In genomic region chr4:136699084-136699450, GRCm38 (mm10) we compare ENCODE assay signal across 11 mouse cellular contexts.
DNase-seq lines count a peak whose midpoint lies in the region; ATAC-seq lines count a peak whose summit lies in the region.
"Had no signal": no experiment of that assay in that cellular context is flagged by ENCODE, and none has a peak within 500 bp of the region (broad histone marks: within the 10 kb centered on the region; RNA-seq: fewer than 3 reads in every experiment).

No protein-coding gene starts in this region.

- DNase-seq in layer of hippocampus, adult 18-20 months (ENCODE audit: low spot score in 2 of 2): peak; percentile 42 to 47
- no peak for DNase-seq in layer of hippocampus, adult 9-11 months
- DNase-seq in cerebellum, adult 18-20 months: peak; percentile 62 to 67
- peak; percentile 58 for DNase-seq in forebrain, embryonic 14.5 days (ENCODE audit: low spot score)
- DNase-seq in limb, embryonic 10.5 days (ENCODE audit: low spot score): no peak
- no peak for DNase-seq in thymus, postnatal 25 days
- no peak for DNase-seq in spleen, postnatal 10 days (ENCODE audit: low spot score in 2 of 2)
- DNase-seq: heart, postnatal 14 days; lung, adult 18-20 months had no signal

- WGBS in forebrain, embryonic 14.5 days: 29% methylated on average over 7 of the region's 7 CpGs
- WGBS in limb, embryonic 10.5 days: 84% methylated on average over 7 of the region's 7 CpGs
- 77% methylated on average over 7 of the region's 7 CpGs for WGBS in heart, embryonic 11.5 days (ENCODE audit: insufficient replicate concordance)

- H3K4me3 ChIP-seq in forebrain, embryonic 14.5 days (ENCODE audit: low read depth, low read length): no peak overlapping the region
- H3K4me3 ChIP-seq in limb, embryonic 10.5 days: no peak overlapping the region
- H3K4me3 ChIP-seq in heart, embryonic 11.5 days (ENCODE audit: low read depth, low read length): no peak overlapping the region
- H3K4me3 ChIP-seq: limb, embryonic 12.5 days had no signal

- no peak overlapping the region for H3K4me2 ChIP-seq in forebrain, embryonic 14.5 days (ENCODE audit: low read length)
- no peak overlapping the region for H3K4me2 ChIP-seq in heart, embryonic 11.5 days
- H3K4me2 ChIP-seq: limb, embryonic 12.5 days had no signal

- peaks cover 18% of the 10 kb centered on the region for H3K36me3 ChIP-seq in forebrain, embryonic 14.5 days (ENCODE audit: control insufficient read depth, insufficient read depth, low read length)
- H3K36me3 ChIP-seq in limb, embryonic 10.5 days: peaks cover 21% of the 10 kb centered on the region
- H3K36me3 ChIP-seq in heart, embryonic 11.5 days (ENCODE audit: control insufficient read depth, insufficient read depth, low read length): no peaks in the 10 kb centered on the region

- H3K9me3 ChIP-seq in forebrain, embryonic 14.5 days (replicated peaks; ENCODE audit: control insufficient read depth, low read length): no peaks in the 10 kb centered on the region
- H3K9me3 ChIP-seq in limb, embryonic 10.5 days (replicated peaks): no peaks in the 10 kb centered on the region
- no peaks in the 10 kb centered on the region for H3K9me3 ChIP-seq in heart, embryonic 11.5 days (replicated peaks; ENCODE audit: control insufficient read depth, low read length)
- H3K9me3 ChIP-seq: limb, embryonic 12.5 days had no signal

- H3K27me3 ChIP-seq in forebrain, embryonic 14.5 days (replicated peaks; ENCODE audit: control insufficient read depth, insufficient read depth, low read length): no peaks in the 10 kb centered on the region
- H3K27me3 ChIP-seq in limb, embryonic 10.5 days (ENCODE audit: low read depth, poor library complexity, severe bottlenecking): peaks cover 9% of the 10 kb centered on the region; the same call in 1 of the 2 replicates
- H3K27me3 ChIP-seq in heart, embryonic 11.5 days (ENCODE audit: control insufficient read depth, insufficient read depth, low read length): peaks cover 9% of the 10 kb centered on the region; the same call in 1 of the 2 replicates
- H3K27me3 ChIP-seq: limb, embryonic 12.5 days had no signal

- H3K27ac ChIP-seq in forebrain, embryonic 14.5 days (ENCODE audit: low read depth, low read length): peak overlapping the region; percentile 79
- 0 out of 2 replicates have a peak overlapping the region, but pooled peaks have one; percentile 8 for H3K27ac ChIP-seq in limb, embryonic 10.5 days
- H3K27ac ChIP-seq in heart, embryonic 11.5 days (ENCODE audit: low read depth, low read length): no peak overlapping the region
- H3K27ac ChIP-seq: limb, embryonic 12.5 days had no signal

- H3K9ac ChIP-seq in forebrain, embryonic 14.5 days (ENCODE audit: low read length): no peak overlapping the region
- H3K9ac ChIP-seq in heart, embryonic 11.5 days (ENCODE audit: low read depth, low read length): no peak overlapping the region
- H3K9ac ChIP-seq: limb, embryonic 12.5 days had no signal

- ATAC-seq in forebrain, embryonic 14.5 days: peak; percentile 51; the same call in 1 of the 2 replicates
- ATAC-seq in heart, embryonic 11.5 days (replicated peaks; ENCODE audit: insufficient number of reproducible peaks, low FRiP score, low TSS enrichment): no peak

- peaks cover 19% of the 10 kb centered on the region for H3K4me1 ChIP-seq in forebrain, embryonic 14.5 days (ENCODE audit: control insufficient read depth, insufficient read depth, low read length)
- H3K4me1 ChIP-seq in limb, embryonic 10.5 days: peaks cover 58% of the 10 kb centered on the region
- no peaks in the 10 kb centered on the region for H3K4me1 ChIP-seq in heart, embryonic 11.5 days (ENCODE audit: control insufficient read depth, insufficient read depth, low read length)

Comparison
In these comparisons a context has a peak if more than half of its experiments do, and no peak if none do; other contexts are left out.
1. DNase-seq: peak in layer of hippocampus, adult 18-20 months (2 of 2), cerebellum, adult 18-20 months (2 of 2) and forebrain, embryonic 14.5 days (single experiment); none in layer of hippocampus, adult 9-11 months (single experiment), limb, embryonic 10.5 days (single experiment), thymus, postnatal 25 days (single experiment) and spleen, postnatal 10 days (0 of 2).